Mouse (Mus musculus): Measurements from ENCODE around the gene Col11a2.

GRCm38 (mm10) chr17:34026917-34027655 is 12.2 kb upstream of the Col11a2 start:
- TF ChIP-seq CTCF (IDR thresholded peaks at IDR 0.05; ENCODE audit: extremely low read depth, insufficient read depth, insufficient read length, insufficient replicate concordance) (no peak), POLR2A (IDR thresholded peaks at IDR 0.05; ENCODE audit: low read depth, low read length) (no peak)
